ENCODE assay signal across 1 mouse cellular context in the genomic region with DNA sequence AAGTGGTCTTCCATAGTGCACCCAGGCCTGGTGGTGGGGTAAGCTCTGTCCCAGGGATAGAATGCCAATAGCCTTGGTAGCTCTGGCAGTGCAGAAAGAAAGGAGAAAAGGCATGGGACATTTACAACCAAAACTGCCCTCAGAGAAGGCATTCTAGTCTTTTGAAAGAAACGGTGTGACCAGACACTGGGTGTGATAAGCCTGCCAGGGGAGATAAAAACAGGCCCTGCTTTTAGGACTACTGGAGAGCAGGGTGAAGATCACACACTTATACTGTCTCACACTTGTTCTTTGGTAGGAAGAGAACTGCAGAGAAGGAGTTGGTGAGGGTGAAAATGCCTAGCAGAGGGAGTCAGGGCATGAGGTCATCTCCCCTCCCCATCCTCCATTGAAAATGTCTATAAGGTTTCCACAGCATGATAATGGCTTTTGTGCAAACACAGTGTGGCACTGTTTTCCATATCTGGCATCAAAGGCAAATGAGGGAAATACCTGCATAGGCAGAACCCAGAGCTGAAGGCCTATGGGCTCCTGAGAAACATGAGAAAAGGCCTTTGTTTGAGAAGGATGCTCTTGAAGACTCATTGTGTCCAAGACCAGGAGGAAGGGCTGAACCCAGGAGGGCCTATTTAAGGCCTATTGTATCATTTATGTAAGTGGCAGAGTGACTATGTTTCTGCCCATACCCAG.
TF ChIP-seq lines count a peak whose summit lies in the region.

No protein-coding gene starts in this region.

TF ChIP-seq in MEL, 35 proteins besides CTCF, POLR2A, EP300 and RAD21 (continued from another document):
- TF ChIP-seq TCF12 (IDR thresholded peaks at IDR 0.05; ENCODE audit: low read depth, low read length) (peak; percentile 48; the same call in 1 of the 2 replicates), RCOR1 (IDR thresholded peaks at IDR 0.05; ENCODE audit: low read depth, low read length) (peak; percentile 26; the same call in 1 of the 2 replicates)
